ENCODE assay signal across 22 mouse cellular contexts in the genomic region with DNA sequence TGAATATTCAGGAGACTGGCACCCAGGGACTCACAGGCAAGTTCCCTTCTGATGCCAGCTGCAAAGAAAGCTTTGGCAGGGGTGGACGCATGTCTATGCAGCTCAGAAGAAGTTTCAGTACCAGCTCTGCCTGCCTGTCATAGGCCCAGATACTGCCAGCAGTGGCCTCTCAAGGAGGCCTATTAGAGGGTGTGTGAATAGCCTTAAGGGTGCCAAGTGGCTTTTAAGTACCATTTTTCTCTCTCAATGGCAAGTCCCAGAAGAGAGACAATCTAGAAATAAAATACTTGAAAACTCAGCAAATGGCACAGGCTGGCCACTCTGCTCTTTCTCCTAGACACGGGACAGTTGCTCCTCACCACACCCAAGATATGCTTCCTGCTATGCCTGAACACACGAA.
DNase-seq lines count a peak whose midpoint lies in the region; ATAC-seq and TF ChIP-seq lines count a peak whose summit lies in the region.
"Had no signal": no experiment of that assay in that cellular context is flagged by ENCODE, and none has a peak within 500 bp of the region (broad histone marks: within the 10 kb centered on the region; RNA-seq: fewer than 3 reads in every experiment).

No protein-coding gene starts in this region.

- 76% methylated on average over 3 of the region's 3 CpGs for WGBS in hindbrain, embryonic 16.5 days
- WGBS in hindbrain, embryonic 11.5 days: 87% methylated on average over 3 of the region's 3 CpGs

- H3K9ac ChIP-seq in hindbrain, embryonic 16.5 days (ENCODE audit: low read depth, low read length): no peak overlapping the region
- H3K9ac ChIP-seq in hindbrain, embryonic 11.5 days (ENCODE audit: low read depth, low read length): no peak overlapping the region
- H3K9ac ChIP-seq: liver, embryonic 13.5 days had no signal

- no peak for TF ChIP-seq POLR2A in brain, embryonic 14.5 days (IDR thresholded peaks at IDR 0.05; ENCODE audit: borderline replicate concordance, extremely low read depth, insufficient read depth, insufficient read length, poor library complexity, severe bottlenecking)

- no peaks in the 10 kb centered on the region for H3K9me3 ChIP-seq in hindbrain, embryonic 16.5 days (ENCODE audit: control insufficient read depth, low read length)
- no peaks in the 10 kb centered on the region for H3K9me3 ChIP-seq in hindbrain, embryonic 11.5 days (ENCODE audit: control insufficient read depth, low read length)
- H3K9me3 ChIP-seq: forebrain, embryonic 10.5 days; heart, embryonic 10.5 days; liver, embryonic 13.5 days had no signal

- H3K36me3 ChIP-seq in hindbrain, embryonic 16.5 days (ENCODE audit: control insufficient read depth, insufficient read depth, low read length): no peaks in the 10 kb centered on the region
- no peaks in the 10 kb centered on the region for H3K36me3 ChIP-seq in hindbrain, embryonic 11.5 days (ENCODE audit: control insufficient read depth, insufficient read depth, low read length)
- H3K36me3 ChIP-seq: forebrain, embryonic 10.5 days; heart, embryonic 10.5 days; liver, embryonic 13.5 days had no signal

- no peaks in the 10 kb centered on the region for H3K4me1 ChIP-seq in hindbrain, embryonic 16.5 days (ENCODE audit: control insufficient read depth, insufficient read depth, low read depth, low read length)
- no peaks in the 10 kb centered on the region for H3K4me1 ChIP-seq in hindbrain, embryonic 11.5 days (replicated peaks; ENCODE audit: control insufficient read depth, insufficient read depth, low read length)

- no peak overlapping the region for H3K27ac ChIP-seq in hindbrain, embryonic 16.5 days (ENCODE audit: low read depth, low read length)
- H3K27ac ChIP-seq in hindbrain, embryonic 11.5 days (ENCODE audit: low read depth, low read length): no peak overlapping the region
- H3K27ac ChIP-seq: forebrain, embryonic 10.5 days; heart, embryonic 10.5 days; liver, embryonic 13.5 days had no signal

- DNase-seq in hindbrain, embryonic 11.5 days (ENCODE audit: low spot score): no peak
- peak; percentile 32 for DNase-seq in adipocyte (ENCODE audit: low spot score)
- peak; percentile 51 for DNase-seq in brain, embryonic 14.5 days (ENCODE audit: low read depth)
- DNase-seq in lung, postnatal 10 days: peak; percentile 39
- no peak for DNase-seq in spleen, postnatal 4 days (ENCODE audit: low spot score in 2 of 2)
- no peak for DNase-seq in ovary, postnatal 10 days (ENCODE audit: low spot score)
- DNase-seq: adrenal gland, postnatal 25 days; B cell, adult 2 months; cerebellum, adult 11-12 months; cerebellum, postnatal 10 days; gastrocnemius, postnatal 10 days; heart, postnatal 4 days; kidney, postnatal 25 days; liver, embryonic 13.5 days; right cerebral cortex, postnatal 14 days; spleen, adult 18-20 months; thymus, postnatal 14 days had no signal

- no peak overlapping the region for H3K4me2 ChIP-seq in hindbrain, embryonic 16.5 days (ENCODE audit: low read length)
- H3K4me2 ChIP-seq in hindbrain, embryonic 11.5 days (replicated peaks; ENCODE audit: low read depth, low read length): no peak overlapping the region
- H3K4me2 ChIP-seq: liver, embryonic 13.5 days had no signal

- no peak overlapping the region for H3K4me3 ChIP-seq in hindbrain, embryonic 16.5 days (ENCODE audit: low read length)
- H3K4me3 ChIP-seq in hindbrain, embryonic 11.5 days (ENCODE audit: low read depth, low read length): no peak overlapping the region
- H3K4me3 ChIP-seq: forebrain, embryonic 10.5 days; heart, embryonic 10.5 days; liver, embryonic 13.5 days had no signal

- no peaks in the 10 kb centered on the region for H3K27me3 ChIP-seq in hindbrain, embryonic 16.5 days (replicated peaks; ENCODE audit: control insufficient read depth, insufficient read depth, low read length)
- no peaks in the 10 kb centered on the region for H3K27me3 ChIP-seq in hindbrain, embryonic 11.5 days (ENCODE audit: control insufficient read depth, insufficient read depth, low read length)
- H3K27me3 ChIP-seq: liver, embryonic 13.5 days had no signal

- TF ChIP-seq CTCF in brain, embryonic 14.5 days (IDR thresholded peaks at IDR 0.05; ENCODE audit: borderline replicate concordance, extremely low read depth, insufficient read depth, insufficient read length): no peak

- ATAC-seq in hindbrain, embryonic 16.5 days: peak; percentile 10; the same call in 1 of the 2 replicates
- ATAC-seq in hindbrain, embryonic 11.5 days (ENCODE audit: low FRiP score): no peak
- ATAC-seq: activated CD4-positive, CD25-positive, alpha-beta regulatory T cell, adult 4 months; intestine, postnatal 0 days had no signal

Comparison
In these comparisons a context has a peak if more than half of its experiments do, and no peak if none do; other contexts are left out.
1. DNase-seq: peak in adipocyte (single experiment), brain, embryonic 14.5 days (single experiment) and lung, postnatal 10 days (single experiment); none in hindbrain, embryonic 11.5 days (single experiment), spleen, postnatal 4 days (0 of 2) and ovary, postnatal 10 days (single experiment).